Mouse (Mus musculus) liver, postnatal 0 days (tissue): ENCODE data around the gene C1qtnf3. TPM values are rescaled to one million over a fixed set of nuclear protein-coding genes. Genes with fewer than 3 reads are reported as not detected.
A peak's percentile ranks its signal among the peaks of the same experiment; 100 is the strongest.

Experiments used
- ATAC-seq: fragments of 200-750 bp; cut with Nextera tagmentation; 2 replicates; pipeline ENCODE4 v1.8.0; 2017; ENCODE audit warnings: mild to moderate bottlenecking, moderate library complexity
- DNase-seq: peaks from one replicate; pipeline ENCODE4 v3.0.0-alpha.2; 2016
- H3K27ac ChIP-seq: fragments of 300-500 bp; sonication (generic); 2 replicates; pipeline ENCODE4 v1.5.1; 2014; ENCODE audit warnings: antibody characterized with exemption, moderate library complexity, mild to moderate bottlenecking, low read depth
- H3K27me3 ChIP-seq: fragments of 300-500 bp; sonication (generic); 2 replicates; pipeline ENCODE4 v1.6.1; 2014; ENCODE audit warnings: low read length, control low read depth, mixed read lengths; ENCODE audit not compliant: insufficient read depth
- H3K36me3 ChIP-seq: fragments of 300-500 bp; sonication (generic); replicated peaks from 2 replicates; pipeline ENCODE4 v1.6.1; 2014; ENCODE audit warnings: mild to moderate bottlenecking, control low read depth, low read length, moderate library complexity, mixed read lengths; ENCODE audit not compliant: insufficient read depth
- H3K4me1 ChIP-seq: fragments of 300-500 bp; sonication (generic); 2 replicates; pipeline ENCODE4 v1.6.1; 2014; ENCODE audit warnings: antibody characterized with exemption, mild to moderate bottlenecking, control low read depth; ENCODE audit not compliant: insufficient read depth
- H3K4me2 ChIP-seq: fragments of 300-500 bp; sonication (generic); 2 replicates; pipeline ENCODE4 v1.6.1; 2014; ENCODE audit warnings: low read depth, mild to moderate bottlenecking, low read length, moderate library complexity, mixed read lengths
- H3K4me3 ChIP-seq: fragments of 300-500 bp; sonication (generic); 2 replicates; pipeline ENCODE4 v1.5.1; 2014; ENCODE audit warnings: low read depth, low read length
- H3K9ac ChIP-seq: fragments of 300-500 bp; sonication (generic); replicated peaks from 2 replicates; pipeline ENCODE4 v1.6.1; 2014; ENCODE audit warnings: mild to moderate bottlenecking, moderate library complexity
- H3K9me3 ChIP-seq: fragments of 300-500 bp; sonication (generic); 2 replicates; pipeline ENCODE4 v1.6.1; 2016; ENCODE audit warnings: mild to moderate bottlenecking, control low read depth, low read length, mixed read lengths
- CTCF ChIP-seq: sonication (generic); IDR thresholded peaks from 2 replicates; pipeline ENCODE4 v1.5.1; 2016; ENCODE audit warnings: antibody characterized with exemption, low read depth
- EP300 ChIP-seq: IDR thresholded peaks from 2 replicates; pipeline ENCODE4 v1.6.1; 2016; ENCODE audit warnings: antibody characterized with exemption, low read depth, mild to moderate bottlenecking
- WGBS: fragments of 180-500 bp; shearing (Covaris S2); extraction: QIAGEN DNeasy Blood & Tissue Kit; methylation state at CpG from one replicate; pipeline ENCODE4 v1.1.7; 2014; ENCODE audit not compliant: insufficient replicate concordance; 5-methylcytosine and 5-hydroxymethylcytosine counted together
- polyA plus RNA-seq: library from polyadenylated mRNA; unstranded; fragments of >200 nt; fragmentation: Nextera tagmentation; extraction: Ambion mirVana; gene quantifications from 2 replicates; pipeline ENCODE4 v1.2.1, GENCODE M21; 2015

The C1qtnf3 gene
- polyA plus RNA-seq, 1 experiment from 2014 or later: 0.14 TPM

DNA sequence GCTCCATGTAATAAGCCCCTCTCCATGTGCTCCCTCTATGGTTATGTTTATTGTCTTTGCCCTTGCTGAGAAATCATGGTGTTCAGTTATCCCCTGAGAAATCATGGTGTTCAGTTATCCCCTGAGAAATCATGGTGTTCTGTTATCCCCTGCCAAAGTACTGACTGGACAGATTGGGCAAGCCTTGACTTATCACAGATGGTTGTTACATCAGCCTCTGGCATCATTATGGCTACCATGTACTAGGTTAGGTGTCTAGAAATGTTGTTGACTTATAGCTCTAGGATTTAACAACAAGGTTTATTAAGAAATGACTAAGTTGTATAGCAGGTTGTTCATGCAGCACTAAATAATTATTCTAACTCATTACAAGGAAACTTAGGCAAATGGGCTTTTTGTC lies 30.1 kb upstream of the C1qtnf3 start:
- ATAC-seq: peak; percentile 62
- no peak overlapping the region for H3K27ac ChIP-seq

DNA sequence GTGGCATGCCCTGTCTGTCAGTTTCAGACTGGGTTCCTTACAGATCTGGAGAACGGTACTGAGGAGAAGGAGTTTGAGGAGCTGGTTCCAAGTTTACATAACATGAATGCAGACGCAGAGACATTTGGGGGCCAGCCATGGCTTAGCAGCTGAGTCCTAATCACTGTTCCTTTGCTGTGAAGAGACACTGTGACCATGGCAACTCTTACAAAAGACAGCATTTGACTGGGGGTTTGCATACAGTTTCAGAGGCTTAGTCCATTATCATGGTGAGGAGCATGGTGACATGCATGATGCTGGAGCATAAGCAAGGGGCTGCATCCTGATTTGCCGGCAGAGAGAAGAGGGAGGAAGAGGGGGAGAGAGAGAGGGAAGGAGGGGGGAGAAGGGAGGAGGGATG lies 29.6 kb upstream of the C1qtnf3 start:
- ATAC-seq (no peak), DNase-seq (no peak)
- no peak overlapping the region for H3K9ac ChIP-seq
- H3K36me3 ChIP-seq: no peaks in the 10 kb centered on the region
- H3K27ac ChIP-seq: no peak overlapping the region
- no peaks in the 10 kb centered on the region for H3K4me1 ChIP-seq
- H3K4me2 ChIP-seq: no peak overlapping the region
- H3K27me3 ChIP-seq: no peaks in the 10 kb centered on the region
- no peak for TF ChIP-seq CTCF
- no peak for TF ChIP-seq EP300
- 57% methylated on average over 3 of the region's 3 CpGs for WGBS
- no peaks in the 10 kb centered on the region for H3K9me3 ChIP-seq
- H3K4me3 ChIP-seq: no peak overlapping the region

More for the DNA sequence above, 30.1 kb upstream of the C1qtnf3 start:
- Histone ChIP-seq H3K4me1 (no peaks in the 10 kb centered on the region), H3K4me3 (no peak overlapping the region), H3K9ac (no peak overlapping the region), H3K9me3 (no peaks in the 10 kb centered on the region), H3K27me3 (no peaks in the 10 kb centered on the region), H3K4me2 (no peak overlapping the region), H3K36me3 (no peaks in the 10 kb centered on the region)
- DNase-seq: no peak
- TF ChIP-seq CTCF (no peak), EP300 (no peak)

DNA sequence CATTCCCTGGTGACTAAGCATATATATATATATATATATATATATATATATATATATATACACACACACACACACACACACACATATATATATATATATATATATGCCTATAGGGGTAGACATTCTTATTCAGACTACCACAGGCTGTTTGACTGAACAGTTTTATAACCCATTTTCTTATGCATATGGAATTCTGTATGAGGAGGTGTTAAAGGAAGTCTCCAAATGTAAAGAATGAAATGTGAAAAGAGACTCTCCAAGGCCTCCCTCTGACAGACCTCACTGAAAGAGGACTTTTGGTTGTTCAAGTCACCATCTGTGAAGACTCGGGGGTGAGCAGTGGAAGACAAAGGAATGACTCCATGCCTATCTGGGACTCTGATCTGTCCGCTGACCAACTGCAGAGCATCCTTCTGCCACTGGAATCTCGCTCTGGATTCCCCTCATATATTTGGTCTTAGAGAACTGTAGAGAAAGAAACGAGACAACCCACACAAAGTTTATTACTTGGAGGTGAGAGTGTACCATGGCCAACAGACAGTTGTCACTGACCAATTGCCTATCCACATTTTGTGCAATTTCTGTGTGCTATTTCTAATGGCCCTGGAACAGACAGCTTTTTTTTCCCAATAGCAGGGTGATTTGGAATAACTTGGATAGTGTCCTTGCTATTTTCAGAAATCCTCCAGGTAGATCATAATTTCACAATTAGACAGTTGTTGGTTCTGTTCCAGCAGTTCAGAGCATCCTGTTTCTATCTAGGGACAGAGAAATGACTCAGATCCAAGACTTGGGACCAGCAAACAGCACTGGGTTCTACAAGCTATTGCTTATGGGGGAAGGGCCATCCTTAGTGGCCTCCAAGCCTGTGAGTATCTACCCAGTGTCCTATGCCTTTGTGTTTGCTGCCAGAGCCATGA lies 28.8 kb upstream of the C1qtnf3 start:
- Histone ChIP-seq H3K27ac (no peak overlapping the region), H3K4me2 (no peak overlapping the region), H3K36me3 (no peaks in the 10 kb centered on the region), H3K4me1 (no peaks in the 10 kb centered on the region), H3K27me3 (no peaks in the 10 kb centered on the region), H3K9ac (no peak overlapping the region), H3K9me3 (no peaks in the 10 kb centered on the region), H3K4me3 (no peak overlapping the region)
- WGBS: 64% methylated on average over 4 of the region's 4 CpGs
- no peak for DNase-seq
- no peak for TF ChIP-seq CTCF
- TF ChIP-seq EP300: no peak
- no peak for ATAC-seq

DNA sequence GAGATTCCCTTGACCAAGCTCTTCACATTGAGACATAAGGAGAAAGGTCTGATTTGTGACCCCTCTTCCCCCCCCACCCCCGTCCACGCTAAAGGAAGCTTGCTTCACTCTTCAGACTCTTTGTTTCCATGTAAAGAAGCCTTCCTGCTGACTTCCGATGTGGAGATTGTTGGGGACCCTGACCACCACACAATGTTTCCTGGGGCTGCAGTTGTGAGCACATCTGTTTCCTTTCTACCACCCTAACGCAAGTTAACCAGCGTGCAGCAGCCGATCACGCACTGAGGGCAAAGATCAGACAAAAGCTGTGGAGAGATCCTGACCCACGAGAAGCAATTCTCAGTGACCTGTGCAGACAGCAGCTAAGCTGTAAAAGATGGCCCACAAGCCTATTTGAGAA lies 24.8 kb upstream of the C1qtnf3 start:
- ATAC-seq: no peak
- no peak overlapping the region for H3K9ac ChIP-seq
- no peaks in the 10 kb centered on the region for H3K36me3 ChIP-seq
- H3K4me2 ChIP-seq: no peak overlapping the region
- H3K4me1 ChIP-seq: no peaks in the 10 kb centered on the region
- WGBS: 16% methylated on average over 8 of the region's 8 CpGs
- TF ChIP-seq EP300 (no peak), CTCF (no peak)
- no peaks in the 10 kb centered on the region for H3K9me3 ChIP-seq
- no peaks in the 10 kb centered on the region for H3K27me3 ChIP-seq
- no peak overlapping the region for H3K4me3 ChIP-seq
- no peak for DNase-seq
- no peak overlapping the region for H3K27ac ChIP-seq

DNA sequence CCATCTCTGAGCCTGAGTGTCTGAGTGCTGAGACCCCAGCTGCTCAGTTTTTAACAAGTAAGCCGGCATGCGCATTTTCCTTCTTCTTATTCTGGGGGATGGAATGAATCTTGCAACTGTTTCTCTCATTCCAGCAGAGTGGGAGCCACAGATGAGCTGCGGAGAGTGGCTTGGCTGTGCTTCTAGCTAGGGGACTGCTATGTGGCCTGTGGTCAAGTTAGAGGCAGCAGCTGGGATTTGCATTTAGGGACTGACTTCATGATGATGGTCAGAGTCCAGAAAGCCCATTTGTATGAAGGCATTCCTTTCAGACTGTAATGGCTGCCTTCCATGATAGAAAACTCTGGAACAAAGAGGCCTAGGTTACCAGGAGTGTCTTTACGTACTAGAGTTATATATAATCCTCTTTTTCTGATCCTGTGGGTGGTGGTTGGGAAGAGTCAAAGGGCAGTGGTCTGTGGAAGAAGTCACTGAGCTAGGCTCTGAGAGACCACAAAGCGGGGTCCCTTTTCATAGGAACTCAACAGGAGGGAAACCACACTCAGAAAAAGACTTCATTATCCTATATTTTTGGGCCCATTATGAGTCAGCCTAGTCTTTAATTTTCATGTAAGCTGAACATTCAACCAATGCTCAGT lies 23.4 kb upstream of the C1qtnf3 start:
- no peaks in the 10 kb centered on the region for H3K36me3 ChIP-seq
- no peaks in the 10 kb centered on the region for H3K4me1 ChIP-seq
- H3K9ac ChIP-seq: no peak overlapping the region
- H3K9me3 ChIP-seq: no peaks in the 10 kb centered on the region
- DNase-seq (no peak), ATAC-seq (no peak)
- H3K4me2 ChIP-seq: no peak overlapping the region
- H3K27me3 ChIP-seq: no peaks in the 10 kb centered on the region
- TF ChIP-seq EP300 (no peak), CTCF (no peak)
- H3K27ac ChIP-seq: no peak overlapping the region
- 83% methylated on average over 5 of the region's 5 CpGs for WGBS
- H3K4me3 ChIP-seq: no peak overlapping the region

DNA sequence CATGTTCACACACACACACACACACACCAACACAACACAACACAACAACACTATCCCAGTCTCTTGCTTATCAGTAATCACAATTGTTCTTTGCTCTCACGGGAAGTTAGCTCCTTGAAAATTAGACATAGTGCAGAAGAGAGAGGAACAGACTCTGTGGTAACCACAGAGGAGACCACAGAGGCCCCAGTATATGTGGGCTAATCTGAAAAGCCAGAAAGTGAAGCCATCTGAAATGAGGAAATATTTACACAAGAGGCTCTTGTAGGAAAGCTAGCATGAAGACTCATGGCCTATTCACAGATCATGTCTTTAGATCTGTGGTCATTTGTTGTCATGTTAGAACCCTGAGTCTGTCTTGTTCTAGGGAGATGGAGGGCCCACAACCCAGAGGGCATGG lies 18.2 kb upstream of the C1qtnf3 start:
- H3K9me3 ChIP-seq: no peaks in the 10 kb centered on the region
- 18% methylated on average over 1 of the region's 1 CpGs for WGBS
- no peak overlapping the region for H3K27ac ChIP-seq
- TF ChIP-seq CTCF (no peak), EP300 (no peak)
- no peaks in the 10 kb centered on the region for H3K36me3 ChIP-seq
- H3K4me2 ChIP-seq: no peak overlapping the region
- H3K9ac ChIP-seq: no peak overlapping the region
- H3K4me1 ChIP-seq: no peaks in the 10 kb centered on the region
- no peaks in the 10 kb centered on the region for H3K27me3 ChIP-seq
- no peak overlapping the region for H3K4me3 ChIP-seq
- ATAC-seq (no peak), DNase-seq (no peak)
